Mouse (Mus musculus): Measurements from ENCODE around the gene Cbr1.
"Not testable (repeated sequence)": the region's sequence is repeated elsewhere in the genome, so short reads cannot be mapped to it uniquely, and the experiment has no call there.

Cbr1 gene

GRCm38 (mm10) chr16:93597551-93597950 lies 8.1 kb upstream of the Cbr1 start:
- no peak for DNase-seq (ENCODE audit: low read depth, low spot score)

GRCm38 (mm10) chr16:93599461-93599860 lies 6.2 kb upstream of the Cbr1 start:
- DNase-seq (ENCODE audit: low read depth, low spot score) = no peak

GRCm38 (mm10) chr16:93603439-93604212 lies 2.0 kb upstream of the Cbr1 start, which contains the start of gene Setd4:
Gene Setd4 (minus strand): TSS chr16:93604063.
- peak; percentile 95 for DNase-seq (ENCODE audit: low read depth, low spot score)

GRCm38 (mm10) chr16:93604481-93604969 lies 1.1 kb upstream of the Cbr1 start:
- DNase-seq (ENCODE audit: low read depth, low spot score) = peak; percentile 79

GRCm38 (mm10) chr16:93606146-93606545 lies 493 bp downstream of the Cbr1 start:
- no peak for DNase-seq (ENCODE audit: low read depth, low spot score)

- peak; percentile 92 for DNase-seq (ENCODE audit: low read depth, low spot score)
Measured at GRCm38 (mm10) chr16:93607669-93608101, 2.0 kb downstream of the Cbr1 start.

- no peak for DNase-seq (ENCODE audit: low read depth, low spot score)
Measured at GRCm38 (mm10) chr16:93608731-93609130, 3.1 kb downstream of the Cbr1 start.

GRCm38 (mm10) chr16:93609796-93610195 lies 4.1 kb downstream of the Cbr1 start:
- peak; percentile 1 for DNase-seq (ENCODE audit: low read depth, low spot score)

GRCm38 (mm10) chr16:93610961-93611360 lies 5.3 kb downstream of the Cbr1 start:
- peak; percentile 0 for DNase-seq (ENCODE audit: low read depth, low spot score)

GRCm38 (mm10) chr16:93615118-93615870 lies 9.6 kb downstream of the Cbr1 start:
- DNase-seq (ENCODE audit: low read depth, low spot score) = peak; percentile 66

- not testable (repeated sequence) for DNase-seq (ENCODE audit: low read depth, low spot score)
Measured at GRCm38 (mm10) chr16:93623759-93624158, 18.1 kb downstream of the Cbr1 start.

- no peak for DNase-seq (ENCODE audit: low read depth, low spot score)
Measured at GRCm38 (mm10) chr16:93624671-93625070, 19.0 kb downstream of the Cbr1 start.

- DNase-seq (ENCODE audit: low read depth, low spot score) = peak; percentile 12
Measured at GRCm38 (mm10) chr16:93626745-93627144, 21.1 kb downstream of the Cbr1 start.

- peak; percentile 1 for DNase-seq (ENCODE audit: low read depth, low spot score)
Measured at GRCm38 (mm10) chr16:93627761-93628400, 22.2 kb downstream of the Cbr1 start, which contains the start of gene Gm5678. Gene Gm5678 (plus strand): TSS chr16:93628097.

- no peak for DNase-seq (ENCODE audit: low read depth, low spot score)
Measured at GRCm38 (mm10) chr16:93644006-93644405, 38.4 kb downstream of the Cbr1 start.

- no peak for DNase-seq (ENCODE audit: low read depth, low spot score)
Measured at GRCm38 (mm10) chr16:93648441-93649183, 43.0 kb downstream of the Cbr1 start.
